In genomic region chr4:130990966-130991365, GRCm38 (mm10) we compare ENCODE assay signal across 22 mouse cellular contexts. TPM values are rescaled to one million over a fixed set of nuclear protein-coding genes. Genes with fewer than 3 reads are reported as not detected.
"Had no signal": no experiment of that assay in that cellular context is flagged by ENCODE, and none has a peak within 500 bp of the region (broad histone marks: within the 10 kb centered on the region; RNA-seq: fewer than 3 reads in every experiment).

No protein-coding gene starts in this region.

- H3K9me3 ChIP-seq: neural tube, embryonic 15.5 days; stomach, embryonic 15.5 days had no signal

- H3K4me3 ChIP-seq: neural tube, embryonic 12.5 days; neural tube, embryonic 13.5 days; neural tube, embryonic 15.5 days; stomach, embryonic 15.5 days had no signal

- H3K27ac ChIP-seq: neural tube, embryonic 12.5 days; neural tube, embryonic 13.5 days; neural tube, embryonic 15.5 days; stomach, embryonic 15.5 days; stomach, postnatal 0 days had no signal

- DNase-seq: retina, postnatal 1 day; right cerebral cortex, adult 18-20 months; right cerebral cortex, postnatal 14 days; right cerebral cortex, postnatal 25 days; right cerebral cortex, postnatal 4 days; spleen, adult 18-20 months; thymus, adult 18-20 months; thymus, adult 2 months; thymus, postnatal 14 days; thymus, postnatal 25 days; thymus, postnatal 36 days; thymus, postnatal 4 days had no signal

- H3K36me3 ChIP-seq: neural tube, embryonic 12.5 days; neural tube, embryonic 13.5 days; neural tube, embryonic 15.5 days; stomach, embryonic 15.5 days had no signal

- H3K4me2 ChIP-seq: neural tube, embryonic 12.5 days; neural tube, embryonic 13.5 days; neural tube, embryonic 15.5 days; stomach, embryonic 15.5 days had no signal

- H3K4me1 ChIP-seq: neural tube, embryonic 12.5 days; neural tube, embryonic 13.5 days; neural tube, embryonic 15.5 days; stomach, embryonic 15.5 days had no signal

- H3K9ac ChIP-seq: neural tube, embryonic 12.5 days; neural tube, embryonic 13.5 days; neural tube, embryonic 15.5 days; stomach, embryonic 15.5 days had no signal

- H3K27me3 ChIP-seq: neural tube, embryonic 12.5 days; neural tube, embryonic 13.5 days; neural tube, embryonic 15.5 days; stomach, embryonic 15.5 days had no signal

RNA-seq across cellular contexts. Expression of gene Matn1, which starts 46.8 kb away (rescaled TPM):
- total RNA-seq: neutrophil, adult 5-6 weeks had no signal
- polyA plus RNA-seq: neural tube, embryonic 14.5 days; small intestine, adult 2 months; stomach, embryonic 15.5 days; testis, adult 2 months; urinary bladder, adult 2 months had no signal
